Comparison of ENCODE assay signal across 10 mouse cellular contexts in the genomic region with DNA sequence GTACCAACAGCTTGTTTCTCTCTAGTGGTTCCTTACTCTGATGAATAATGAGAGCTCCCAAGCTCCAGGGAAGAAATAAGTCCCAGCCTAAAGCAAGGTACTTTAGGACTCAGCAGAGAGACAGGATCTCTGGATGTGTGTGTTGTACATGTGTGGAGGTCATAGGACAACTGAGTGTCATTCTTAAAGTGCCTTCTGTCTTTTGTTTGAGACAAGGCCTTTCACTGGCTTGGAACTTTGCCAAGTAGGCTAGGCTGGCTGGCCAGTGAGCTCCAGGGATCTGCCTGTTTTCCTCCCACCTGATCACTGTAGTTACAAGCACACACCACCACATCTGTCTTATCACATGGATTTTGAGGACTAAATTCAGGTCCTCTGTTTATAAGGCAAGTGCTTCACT. TPM values are rescaled to one million over a fixed set of nuclear protein-coding genes. Genes with fewer than 3 reads are reported as not detected.
DNase-seq lines count a peak whose midpoint lies in the region; ATAC-seq and TF ChIP-seq lines count a peak whose summit lies in the region.
"Had no signal": no experiment of that assay in that cellular context is flagged by ENCODE, and none has a peak within 500 bp of the region (broad histone marks: within the 10 kb centered on the region; RNA-seq: fewer than 3 reads in every experiment).

No protein-coding gene starts in this region.

- no peak for ATAC-seq in hindbrain, embryonic 13.5 days (ENCODE audit: low FRiP score)
- ATAC-seq in hindbrain, embryonic 12.5 days (ENCODE audit: low FRiP score) = no peak
- no peak for ATAC-seq in hindbrain, postnatal 0 days

- H3K4me2 ChIP-seq in hindbrain, embryonic 13.5 days = no peak overlapping the region
- no peak overlapping the region for H3K4me2 ChIP-seq in hindbrain, embryonic 12.5 days (replicated peaks)
- H3K4me2 ChIP-seq in hindbrain, postnatal 0 days (ENCODE audit: low read depth, low read length) = no peak overlapping the region

- no peak for TF ChIP-seq CTCF in hindbrain, postnatal 0 days (IDR thresholded peaks at IDR 0.05; ENCODE audit: low read depth)

- no peaks in the 10 kb centered on the region for H3K27me3 ChIP-seq in hindbrain, embryonic 13.5 days
- H3K27me3 ChIP-seq in hindbrain, embryonic 12.5 days = no peaks in the 10 kb centered on the region
- no peaks in the 10 kb centered on the region for H3K27me3 ChIP-seq in hindbrain, postnatal 0 days (ENCODE audit: insufficient read depth, low read length)

- H3K4me3 ChIP-seq in hindbrain, embryonic 13.5 days = no peak overlapping the region
- H3K4me3 ChIP-seq in hindbrain, embryonic 12.5 days = no peak overlapping the region
- no peak overlapping the region for H3K4me3 ChIP-seq in hindbrain, postnatal 0 days (ENCODE audit: low read length)

- H3K4me1 ChIP-seq in hindbrain, embryonic 13.5 days (replicated peaks) = peaks cover 42% of the 10 kb centered on the region
- peaks cover 32% of the 10 kb centered on the region for H3K4me1 ChIP-seq in hindbrain, embryonic 12.5 days
- no peaks in the 10 kb centered on the region for H3K4me1 ChIP-seq in hindbrain, postnatal 0 days (ENCODE audit: insufficient read depth, low read length)

- H3K27ac ChIP-seq in hindbrain, embryonic 13.5 days = peak overlapping the region; percentile 45; the same call in 1 of the 2 replicates
- H3K27ac ChIP-seq in hindbrain, embryonic 12.5 days = no peak overlapping the region
- peak overlapping the region; percentile 32; the same call in 1 of the 2 replicates for H3K27ac ChIP-seq in hindbrain, postnatal 0 days

- H3K36me3 ChIP-seq in hindbrain, embryonic 13.5 days = peaks cover 86% of the 10 kb centered on the region
- H3K36me3 ChIP-seq in hindbrain, embryonic 12.5 days = peaks cover 71% of the 10 kb centered on the region
- peaks cover 31% of the 10 kb centered on the region for H3K36me3 ChIP-seq in hindbrain, postnatal 0 days (ENCODE audit: insufficient read depth, low read length)

- no peaks in the 10 kb centered on the region for H3K9me3 ChIP-seq in hindbrain, embryonic 13.5 days
- H3K9me3 ChIP-seq in hindbrain, embryonic 12.5 days (replicated peaks) = no peaks in the 10 kb centered on the region
- H3K9me3 ChIP-seq in hindbrain, postnatal 0 days (ENCODE audit: low read length) = no peaks in the 10 kb centered on the region

- 0 out of 2 replicates have a peak overlapping the region, but pooled peaks have one; percentile 35 for H3K9ac ChIP-seq in hindbrain, embryonic 13.5 days
- no peak overlapping the region for H3K9ac ChIP-seq in hindbrain, embryonic 12.5 days
- H3K9ac ChIP-seq in hindbrain, postnatal 0 days (replicated peaks; ENCODE audit: low read length) = no peak overlapping the region

- peak; percentile 34 for DNase-seq in 3T3-L1 (ENCODE audit: low read depth, low spot score)
- DNase-seq in brain, adult 2 months (ENCODE audit: low read depth, low spot score) = peak; percentile 58
- peak; percentile 62 for DNase-seq in hindbrain, postnatal 0 days (ENCODE audit: low spot score)
- DNase-seq in spleen, postnatal 4 days (ENCODE audit: low spot score in 2 of 2) = no peak
- DNase-seq in thymus, postnatal 10 days (ENCODE audit: low spot score in 2 of 2) = no peak
- DNase-seq in right cerebral cortex, postnatal 36 days (ENCODE audit: low spot score in 2 of 2) = no peak
- DNase-seq: gastrocnemius, postnatal 10 days; spleen, adult 18-20 months had no signal

RNA-seq across cellular contexts. Expression of gene Oaz2, which starts 28.5 kb away (rescaled TPM):
- polyA plus RNA-seq in hindbrain, embryonic 13.5 days (2015; fragmentation: Nextera tagmentation; extraction: Ambion mirVana) = 403 and 404 TPM in 2 replicates
- polyA plus RNA-seq in hindbrain, embryonic 12.5 days (2016; fragmentation: Nextera tagmentation; extraction: Ambion mirVana) = 312 and 323 TPM in 2 replicates
- total RNA-seq in hindbrain, postnatal 0 days (2014; rRNA removed) = 274 and 284 TPM in 2 replicates
- 365 and 387 TPM in 2 replicates for polyA plus RNA-seq in hindbrain, postnatal 0 days (2015; fragmentation: Nextera tagmentation; extraction: Ambion mirVana)

Comparison
In these comparisons a context has a peak if more than half of its experiments do, and no peak if none do; other contexts are left out.
1. DNase-seq: peak in 3T3-L1 (single experiment), brain, adult 2 months (single experiment) and hindbrain, postnatal 0 days (single experiment); none in spleen, postnatal 4 days (0 of 2), thymus, postnatal 10 days (0 of 2) and right cerebral cortex, postnatal 36 days (0 of 2).